Mouse (Mus musculus) limb, embryonic 15.5 days (tissue): ENCODE data around the gene Spdef. TPM values are rescaled to one million over a fixed set of nuclear protein-coding genes. Genes with fewer than 3 reads are reported as not detected.

Experiments
- ATAC-seq: fragments of 200-750 bp; cut with Nextera tagmentation; 2 replicates; pipeline ENCODE4 v1.8.0; 2017; ENCODE audit warnings: low read depth, moderate TSS enrichment; ENCODE audit not compliant: insufficient number of reproducible peaks, low FRiP score, low TSS enrichment
- H3K27ac ChIP-seq: fragments of 300-500 bp; sonication (generic); 2 replicates; pipeline ENCODE4 v1.5.1; 2015; ENCODE audit warnings: moderate library complexity, mild to moderate bottlenecking, inconsistent platforms
- H3K27me3 ChIP-seq: fragments of 300-500 bp; sonication (generic); 2 replicates; pipeline ENCODE4 v1.6.1; 2015; ENCODE audit warnings: inconsistent platforms
- H3K36me3 ChIP-seq: fragments of 300-500 bp; sonication (generic); 2 replicates; pipeline ENCODE4 v1.6.1; 2015; ENCODE audit warnings: inconsistent platforms
- H3K4me1 ChIP-seq: fragments of 300-500 bp; sonication (generic); 2 replicates; pipeline ENCODE4 v1.6.1; 2015; ENCODE audit warnings: inconsistent platforms
- H3K4me2 ChIP-seq: fragments of 300-500 bp; sonication (generic); 2 replicates; pipeline ENCODE4 v1.6.1; 2015; ENCODE audit warnings: mild to moderate bottlenecking, inconsistent platforms
- H3K4me3 ChIP-seq: fragments of 300-500 bp; sonication (generic); 2 replicates; pipeline ENCODE4 v1.5.1; 2015; ENCODE audit warnings: mild to moderate bottlenecking, inconsistent platforms
- H3K9ac ChIP-seq: fragments of 300-500 bp; sonication (generic); 2 replicates; pipeline ENCODE4 v1.6.1; 2015; ENCODE audit warnings: inconsistent platforms
- H3K9me3 ChIP-seq: fragments of 300-500 bp; sonication (generic); 2 replicates; pipeline ENCODE4 v1.6.1; 2016; ENCODE audit warnings: inconsistent platforms
- WGBS: fragments of 180-500 bp; shearing (Covaris S2); methylation state at CpG from one replicate; pipeline ENCODE4 v1.1.7; 2015; 5-methylcytosine and 5-hydroxymethylcytosine counted together
- polyA plus RNA-seq: library from polyadenylated mRNA; unstranded; fragments of >200 nt; fragmentation: Nextera tagmentation; extraction: Ambion mirVana; gene quantifications from 2 replicates; pipeline ENCODE4 v1.2.1, GENCODE M21; 2015

Gene Spdef
- polyA plus RNA-seq, 1 experiment from 2014 or later = 0.12 TPM

- no peak for ATAC-seq
- Histone ChIP-seq H3K9ac (no peak overlapping the region), H3K9me3 (no peaks in the 10 kb centered on the region), H3K4me2 (no peak overlapping the region), H3K4me1 (peaks cover 12% of the 10 kb centered on the region; the same call in 1 of the 2 replicates), H3K4me3 (no peak overlapping the region), H3K36me3 (no peaks in the 10 kb centered on the region), H3K27me3 (no peaks in the 10 kb centered on the region), H3K27ac (no peak overlapping the region)
- 52% methylated on average over 9 of the region's 9 CpGs for WGBS
Observed at GRCm38 (mm10) chr17:27675453-27675852, 53.3 kb downstream of the Spdef start.

- Histone ChIP-seq H3K4me2 (no peak overlapping the region), H3K27ac (no peak overlapping the region), H3K4me3 (no peak overlapping the region), H3K27me3 (no peaks in the 10 kb centered on the region), H3K36me3 (no peaks in the 10 kb centered on the region), H3K4me1 (no peaks in the 10 kb centered on the region), H3K9ac (no peak overlapping the region), H3K9me3 (no peaks in the 10 kb centered on the region)
- 86% methylated on average over 7 of the region's 7 CpGs for WGBS
- no peak for ATAC-seq
Observed at GRCm38 (mm10) chr17:27673945-27674344, 54.8 kb downstream of the Spdef start.

GRCm38 (mm10) chr17:27671720-27672119 lies 57.0 kb downstream of the Spdef start:
- no peak overlapping the region for H3K9ac ChIP-seq
- 82% methylated on average over 6 of the region's 6 CpGs for WGBS
- no peaks in the 10 kb centered on the region for H3K36me3 ChIP-seq
- H3K27me3 ChIP-seq = no peaks in the 10 kb centered on the region
- ATAC-seq = no peak
- H3K9me3 ChIP-seq = no peaks in the 10 kb centered on the region
- no peak overlapping the region for H3K4me3 ChIP-seq
- no peaks in the 10 kb centered on the region for H3K4me1 ChIP-seq
- no peak overlapping the region for H3K4me2 ChIP-seq
- H3K27ac ChIP-seq = no peak overlapping the region

Other genes with a start within 250 kb of the Spdef start
- 0.54 and 0.55 TPM in 2 replicates for gene Grm4, start 207.6 kb downstream of the Spdef start, polyA plus RNA-seq
- 161 and 167 TPM in 2 replicates for gene Hmga1, start 172.5 kb downstream of the Spdef start, polyA plus RNA-seq
- gene AI413582, start 163.2 kb downstream of the Spdef start, polyA plus RNA-seq = 28.4 TPM in 2 replicates
- gene Nudt3, start 105.5 kb downstream of the Spdef start, polyA plus RNA-seq = 84.9 and 85.0 TPM in 2 replicates
- not detected in 2 replicates for gene RPS10-NUDT3, start 93.7 kb downstream of the Spdef start, polyA plus RNA-seq
- gene Rps10, start 92.3 kb downstream of the Spdef start, polyA plus RNA-seq = 793 and 967 TPM in 2 replicates
- 2.5 and 3.4 TPM in 2 replicates for gene Pacsin1, start 73.4 kb downstream of the Spdef start, polyA plus RNA-seq
- gene D17Wsu92e, start 91.7 kb upstream of the Spdef start, polyA plus RNA-seq = 16.4 and 17.0 TPM in 2 replicates
- gene Snrpc, start 109.2 kb upstream of the Spdef start, polyA plus RNA-seq = 270 and 277 TPM in 2 replicates
- gene Uhrf1bp1, start 127.5 kb upstream of the Spdef start, polyA plus RNA-seq = 4.5 and 5.7 TPM in 2 replicates
- gene Anks1, start 180.4 kb upstream of the Spdef start, polyA plus RNA-seq = 12.3 and 13.0 TPM in 2 replicates
- 59.0 and 60.9 TPM in 2 replicates for gene Taf11, start 180.9 kb upstream of the Spdef start, polyA plus RNA-seq